Mouse (Mus musculus) C2C12 (cell line): ENCODE results near the gene Gpc2. TPM values are rescaled to one million over a fixed set of nuclear protein-coding genes. Genes with fewer than 3 reads are reported as not detected.

Experiments
- H3K27me3 ChIP-seq: one replicate; pipeline ENCODE4 v1.6.1; 2011; ENCODE audit not compliant: control insufficient read depth, insufficient read depth, insufficient read length
- H3K36me3 ChIP-seq: one replicate; pipeline ENCODE4 v1.6.1; 2011; ENCODE audit not compliant: control insufficient read depth, insufficient read depth
- H3K4me3 ChIP-seq: one replicate; pipeline ENCODE4 v1.5.1; 2011; ENCODE audit warnings: mild to moderate bottlenecking, control low read depth; ENCODE audit not compliant: poor library complexity, insufficient read depth, severe bottlenecking
- H3K79me2 ChIP-seq: one replicate; pipeline ENCODE4 v1.6.1; 2011; ENCODE audit not compliant: control insufficient read depth, insufficient read depth
- H3K79me3 ChIP-seq: one replicate; pipeline ENCODE4 v1.6.1; 2011; ENCODE audit warnings: low read depth, control low read depth
- H3ac ChIP-seq: one replicate; pipeline ENCODE3; 2011; ENCODE audit warnings: low read depth; ENCODE audit not compliant: control insufficient read depth, insufficient read length
- CEBPB ChIP-seq: IDR thresholded peaks from one replicate; pipeline ENCODE4 v1.6.1; 2011; ENCODE audit warnings: low read depth, mild to moderate bottlenecking, control low read depth, moderate library complexity
- CTCF ChIP-seq: IDR thresholded peaks from one replicate; pipeline ENCODE4 v1.5.1; 2011; ENCODE audit not compliant: control insufficient read depth, insufficient read depth, insufficient read length
- FOSL1 ChIP-seq: IDR thresholded peaks from one replicate; pipeline ENCODE4 v1.8.0; 2011; ENCODE audit warnings: mild to moderate bottlenecking, low read length; ENCODE audit not compliant: poor library complexity, insufficient read depth, severe bottlenecking
- MAX ChIP-seq: IDR thresholded peaks from one replicate; pipeline ENCODE4 v1.6.1; 2011; ENCODE audit warnings: mild to moderate bottlenecking, control low read depth
- MYOD1 ChIP-seq: IDR thresholded peaks from one replicate; pipeline ENCODE4 v1.6.1; 2011; ENCODE audit warnings: low read depth; ENCODE audit not compliant: control insufficient read depth, insufficient read length
- MYOG ChIP-seq: IDR thresholded peaks from one replicate; pipeline ENCODE4 v1.6.1; 2011; ENCODE audit not compliant: control insufficient read depth, insufficient read length; ENCODE audit errors: extremely low read depth
- USF1 ChIP-seq: IDR thresholded peaks from one replicate; pipeline ENCODE4 v1.6.1; 2011; ENCODE audit warnings: low read depth, mild to moderate bottlenecking, control low read depth, moderate library complexity
- long read RNA-seq, 2 experiments: library from polyadenylated mRNA; unstranded; transcript quantifications; one replicate each; pipeline ENCODE4 v2.0.0; 2019 to 2020
- polyA plus RNA-seq: library from polyadenylated mRNA; unstranded; fragments of >200 nt; fragmentation: generic; extraction: Trizol; gene quantifications from one replicate; pipeline ENCODE4 v1.2.1, GENCODE M21; 2012; ENCODE audit warnings: missing spikeins

The Gpc2 gene
- polyA plus RNA-seq = 0.60 TPM
- long read RNA-seq, experiment 1 = 0 reads
- long read RNA-seq, experiment 2, partial matches to known transcripts = 0 of 1 reads
- long read RNA-seq, experiment 2, other reads (novel, unspliced or antisense) = 0 of 1 reads

GRCm38 (mm10) chr5:138279585-138280424 lies at the start of gene Gpc2, which contains the start of the genes Gm43720 and Stag3:
Gene Gpc2 (minus strand): TSS chr5:138280005.
Gene Gm43720 (minus strand): TSS chr5:138279958.
Gene Stag3 (plus strand): TSS chr5:138280240.
- Histone ChIP-seq H3K4me3 (no peak within 1 kb of the TSS), H3K79me2 (no peaks in the 10 kb centered on the region), H3K36me3 (no peaks in the 10 kb centered on the region), H3K27me3 (no peaks in the 10 kb centered on the region), H3K79me3 (no peaks in the 10 kb centered on the region), H3ac (no peak within 1 kb of the TSS)
- TF ChIP-seq FOSL1 (no peak), MYOG (no peak), CTCF (no peak), USF1 (peak; percentile 23)

- H3K79me3 ChIP-seq = no peaks in the 10 kb centered on the region
- H3K36me3 ChIP-seq = no peaks in the 10 kb centered on the region
- TF ChIP-seq FOSL1 = no peak
- no peak for TF ChIP-seq CTCF
- TF ChIP-seq MAX = no peak
- no peak for TF ChIP-seq MYOD1
- no peak for TF ChIP-seq CEBPB
- no peak for TF ChIP-seq MYOG
- no peak for TF ChIP-seq USF1
Measured at GRCm38 (mm10) chr5:138312795-138313194, 33.0 kb upstream of the Gpc2 start.

GRCm38 (mm10) chr5:138299613-138300012 lies 19.8 kb upstream of the Gpc2 start:
- H3K4me3 ChIP-seq = no peak overlapping the region
- no peaks in the 10 kb centered on the region for H3K36me3 ChIP-seq
- H3K27me3 ChIP-seq = peaks cover 6% of the 10 kb centered on the region
- no peaks in the 10 kb centered on the region for H3K79me2 ChIP-seq
- H3ac ChIP-seq = no peak overlapping the region
- no peaks in the 10 kb centered on the region for H3K79me3 ChIP-seq
- TF ChIP-seq USF1 (no peak), CEBPB (no peak), MAX (no peak), FOSL1 (no peak), CTCF (no peak), MYOG (no peak), MYOD1 (no peak)

More at GRCm38 (mm10) chr5:138312795-138313194, 33.0 kb upstream of the Gpc2 start:
- Histone ChIP-seq H3ac (no peak overlapping the region), H3K79me2 (no peaks in the 10 kb centered on the region), H3K4me3 (no peak overlapping the region), H3K27me3 (no peaks in the 10 kb centered on the region)

GRCm38 (mm10) chr5:138294158-138294557 lies 14.4 kb upstream of the Gpc2 start:
- Histone ChIP-seq H3K79me3 (no peaks in the 10 kb centered on the region), H3K36me3 (no peaks in the 10 kb centered on the region), H3K79me2 (no peaks in the 10 kb centered on the region), H3K4me3 (no peak overlapping the region), H3K27me3 (peaks cover 5% of the 10 kb centered on the region), H3ac (no peak overlapping the region)
- TF ChIP-seq CTCF (no peak), MAX (no peak), USF1 (no peak), MYOD1 (no peak), MYOG (no peak), FOSL1 (no peak), CEBPB (no peak)

- Histone ChIP-seq H3K79me3 (no peaks in the 10 kb centered on the region), H3K4me3 (no peak overlapping the region), H3ac (no peak overlapping the region), H3K36me3 (no peaks in the 10 kb centered on the region), H3K79me2 (no peaks in the 10 kb centered on the region), H3K27me3 (no peaks in the 10 kb centered on the region)
- TF ChIP-seq MYOD1 (no peak), MYOG (no peak), CEBPB (no peak), FOSL1 (no peak), CTCF (no peak), USF1 (no peak), MAX (no peak)
Measured at GRCm38 (mm10) chr5:138291638-138292037, 11.8 kb upstream of the Gpc2 start.
